ENCODE assay signal across 9 mouse cellular contexts in genomic region chr17:56552781-56553363, GRCm38 (mm10). TPM values are rescaled to one million over a fixed set of nuclear protein-coding genes. Genes with fewer than 3 reads are reported as not detected.
A peak's percentile ranks its signal among the peaks of the same experiment; 100 is the strongest.
DNase-seq lines count a peak whose midpoint lies in the region; ATAC-seq and TF ChIP-seq lines count a peak whose summit lies in the region.
"Had no signal": no experiment of that assay in that cellular context is flagged by ENCODE, and none has a peak within 500 bp of the region (broad histone marks: within the 10 kb centered on the region; RNA-seq: fewer than 3 reads in every experiment).

No protein-coding gene starts in this region.

- TF ChIP-seq CTCF in C2C12 (IDR thresholded peaks at IDR 0.05; ENCODE audit: control insufficient read depth, insufficient read depth, insufficient read length) = peak; percentile 89

- H3ac ChIP-seq in C2C12 (ENCODE audit: control insufficient read depth, insufficient read length, low read depth) = no peak overlapping the region

- peak; percentile 76 for ATAC-seq in activated CD4-positive, CD25-positive, alpha-beta regulatory T cell, adult 4 months
- peak; percentile 81 for ATAC-seq in neutrophil, adult 5-6 weeks (ENCODE audit: extremely low read depth, insufficient number of reproducible peaks, low FRiP score, poor library complexity, severe bottlenecking)

- no peaks in the 10 kb centered on the region for H3K27me3 ChIP-seq in C2C12 (ENCODE audit: control insufficient read depth, insufficient read depth, insufficient read length)

- no peaks in the 10 kb centered on the region for H3K79me3 ChIP-seq in C2C12 (ENCODE audit: low read depth)

- DNase-seq in embryo, embryonic 9.5 days (ENCODE audit: extremely low spot score) = peak; percentile 77
- DNase-seq in heart, adult 8-10 months (ENCODE audit: low spot score) = peak; percentile 50
- peak; percentile 55 to 75 for DNase-seq in kidney, postnatal 25 days
- DNase-seq in lung, adult 18-20 months = peak; percentile 67 to 73
- DNase-seq in thymus, postnatal 10 days (ENCODE audit: low spot score in 2 of 2) = peak; percentile 47 to 81

- no peak overlapping the region for H3K4me3 ChIP-seq in C2C12 (ENCODE audit: insufficient read depth, poor library complexity, severe bottlenecking)

- no peaks in the 10 kb centered on the region for H3K79me2 ChIP-seq in C2C12 (ENCODE audit: control insufficient read depth, insufficient read depth)

- H3K36me3 ChIP-seq in C2C12 (ENCODE audit: control insufficient read depth, insufficient read depth) = peaks cover 3% of the 10 kb centered on the region

TF ChIP-seq in C2C12, 6 proteins besides CTCF, POLR2A, EP300 and RAD21:
- TF ChIP-seq FOSL1 (IDR thresholded peaks at IDR 0.05; ENCODE audit: insufficient read depth, low read length, poor library complexity, severe bottlenecking) = no peak
- no peak for TF ChIP-seq USF1 (IDR thresholded peaks at IDR 0.05; ENCODE audit: low read depth)
- no peak for TF ChIP-seq MYOG (IDR thresholded peaks at IDR 0.05; ENCODE audit: control insufficient read depth, extremely low read depth, insufficient read length)
- no peak for TF ChIP-seq MAX (IDR thresholded peaks at IDR 0.05)
- TF ChIP-seq MYOD1 (IDR thresholded peaks at IDR 0.05; ENCODE audit: control insufficient read depth, insufficient read length, low read depth) = no peak
- TF ChIP-seq CEBPB (IDR thresholded peaks at IDR 0.05; ENCODE audit: low read depth) = no peak
TF ChIP-seq in C2C12: peak in this region for 0.

RNA-seq across cellular contexts. Expression of gene Gm20219, which starts 1.3 kb away (rescaled TPM):
- polyA plus RNA-seq in C2C12 (2012; fragmentation: generic; extraction: Trizol) = 0.09 TPM
- 1 to 10 TPM; 1.4 to 2.4 TPM for polyA plus RNA-seq in activated CD4-positive, CD25-positive, alpha-beta regulatory T cell, adult 4 months (2017; shearing (Covaris generic))
- under 1 TPM in 3 of 4 experiments, not detected in 1; 0.20 to 0.28 (median 0.22) TPM for total RNA-seq in heart, adult 8-10 months (2022)
- total RNA-seq in neutrophil, adult 5-6 weeks (2017) = 2.2 and 3.3 TPM in 2 replicates

RNA-seq across cellular contexts. Expression of gene Safb2, which starts 31.5 kb away (rescaled TPM):
- 45.1 TPM for polyA plus RNA-seq in C2C12 (2012; fragmentation: generic; extraction: Trizol)
- 10 to 100 TPM; 39.6 to 40.2 TPM for polyA plus RNA-seq in activated CD4-positive, CD25-positive, alpha-beta regulatory T cell, adult 4 months (2017; shearing (Covaris generic))
- total RNA-seq in heart, adult 8-10 months (2022) = 10 to 100 TPM; 36.9 to 48.4 (median 41.5) TPM
- total RNA-seq in neutrophil, adult 5-6 weeks (2017) = 329 and 358 TPM in 2 replicates

RNA-seq across cellular contexts. Expression of gene Safb, which starts 31.8 kb away (rescaled TPM):
- polyA plus RNA-seq in C2C12 (2012; fragmentation: generic; extraction: Trizol) = 69.7 TPM
- polyA plus RNA-seq in activated CD4-positive, CD25-positive, alpha-beta regulatory T cell, adult 4 months (2017; shearing (Covaris generic)) = 10 to 100 TPM; 34.0 to 45.4 TPM
- 10 to 100 TPM; 55.6 to 70.7 (median 66.7) TPM for total RNA-seq in heart, adult 8-10 months (2022)
- 243 and 262 TPM in 2 replicates for total RNA-seq in neutrophil, adult 5-6 weeks (2017)

RNA-seq across cellular contexts. Expression of gene Znrf4, which starts 40.6 kb away (rescaled TPM):
- polyA plus RNA-seq in C2C12 (2012; fragmentation: generic; extraction: Trizol) = not detected
- polyA plus RNA-seq in activated CD4-positive, CD25-positive, alpha-beta regulatory T cell, adult 4 months (2017; shearing (Covaris generic)) = not detected
- not detected for total RNA-seq in heart, adult 8-10 months (2022)
- not detected in 2 replicates for total RNA-seq in neutrophil, adult 5-6 weeks (2017)
- polyA plus RNA-seq: heart, embryonic 14.5 days had no signal

RNA-seq across cellular contexts. Expression of gene 2410015M20Rik, which starts 56.7 kb away (rescaled TPM):
- polyA plus RNA-seq in C2C12 (2012; fragmentation: generic; extraction: Trizol) = 250 TPM
- polyA plus RNA-seq in activated CD4-positive, CD25-positive, alpha-beta regulatory T cell, adult 4 months (2017; shearing (Covaris generic)) = 100 to 1,000 TPM; 272 to 317 TPM
- 100 to 1,000 TPM; 313 to 386 (median 356) TPM for total RNA-seq in heart, adult 8-10 months (2022)
- total RNA-seq in neutrophil, adult 5-6 weeks (2017) = 33.3 and 62.5 TPM in 2 replicates
